Mouse (Mus musculus) heart, embryonic 10.5 days (tissue): Measurements from ENCODE around the gene Mrpl36. TPM values are rescaled to one million over a fixed set of nuclear protein-coding genes. Genes with fewer than 3 reads are reported as not detected.

Experiments used
- DNase-seq: peaks from one replicate; pipeline ENCODE4 v3.0.0-alpha.2; 2017; ENCODE audit warnings: low spot score
- H3K27ac ChIP-seq: fragments of 300-500 bp; sonication (generic); 2 replicates; pipeline ENCODE4 v1.5.1; 2016; ENCODE audit warnings: mild to moderate bottlenecking
- H3K27me3 ChIP-seq: fragments of 300-500 bp; sonication (generic); 2 replicates; pipeline ENCODE4 v1.6.1; 2016; ENCODE audit warnings: mild to moderate bottlenecking; ENCODE audit not compliant: poor library complexity, insufficient read depth, severe bottlenecking
- H3K36me3 ChIP-seq: fragments of 300-500 bp; sonication (generic); 2 replicates; pipeline ENCODE4 v1.6.1; 2016; ENCODE audit warnings: mild to moderate bottlenecking, moderate library complexity
- H3K4me1 ChIP-seq: fragments of 300-500 bp; sonication (generic); 2 replicates; pipeline ENCODE4 v1.6.1; 2016; ENCODE audit warnings: mild to moderate bottlenecking
- H3K4me3 ChIP-seq: fragments of 300-500 bp; sonication (generic); 2 replicates; pipeline ENCODE4 v1.5.1; 2016; ENCODE audit warnings: mild to moderate bottlenecking, moderate library complexity
- H3K9me3 ChIP-seq: fragments of 300-500 bp; sonication (generic); 2 replicates; pipeline ENCODE4 v1.6.1; 2016; ENCODE audit warnings: mild to moderate bottlenecking, moderate library complexity
- WGBS: fragments of 180-500 bp; shearing (Covaris S2); methylation state at CpG from one replicate; pipeline ENCODE4 v1.1.7; 2016; 5-methylcytosine and 5-hydroxymethylcytosine counted together
- polyA plus RNA-seq: library from polyadenylated mRNA; unstranded; fragments of >200 nt; fragmentation: Nextera tagmentation; extraction: Ambion mirVana; gene quantifications from 2 replicates; pipeline ENCODE4 v1.2.1, GENCODE M21; 2016

Mrpl36 gene
- polyA plus RNA-seq, 1 experiment from 2014 or later = 145 TPM

DNA sequence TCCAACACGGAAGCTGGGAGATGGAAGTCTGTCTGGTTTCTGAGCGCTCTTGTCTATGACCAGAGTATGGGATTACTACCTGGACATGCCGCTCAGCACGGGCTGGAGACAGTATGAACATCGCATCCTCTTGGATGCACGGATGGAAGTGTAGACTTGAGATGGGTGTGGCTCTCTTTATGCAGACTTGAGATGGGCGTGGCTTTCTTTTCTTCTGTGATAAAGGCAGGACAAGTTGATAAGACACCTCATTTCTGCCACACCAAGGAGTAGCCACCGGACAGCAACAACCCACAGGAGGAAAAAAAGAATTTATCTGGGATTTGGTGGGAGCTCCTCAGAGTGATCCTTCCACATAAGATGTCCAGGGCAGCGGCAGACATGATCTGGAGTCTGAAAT is 22.4 kb downstream of the Mrpl36 start:
- DNase-seq = no peak
- no peaks in the 10 kb centered on the region for H3K27me3 ChIP-seq
- H3K9me3 ChIP-seq = no peaks in the 10 kb centered on the region
- no peak overlapping the region for H3K4me3 ChIP-seq
- no peaks in the 10 kb centered on the region for H3K36me3 ChIP-seq
- no peak overlapping the region for H3K27ac ChIP-seq
- peaks cover 28% of the 10 kb centered on the region for H3K4me1 ChIP-seq
- 77% methylated on average over 9 of the region's 9 CpGs for WGBS

DNA sequence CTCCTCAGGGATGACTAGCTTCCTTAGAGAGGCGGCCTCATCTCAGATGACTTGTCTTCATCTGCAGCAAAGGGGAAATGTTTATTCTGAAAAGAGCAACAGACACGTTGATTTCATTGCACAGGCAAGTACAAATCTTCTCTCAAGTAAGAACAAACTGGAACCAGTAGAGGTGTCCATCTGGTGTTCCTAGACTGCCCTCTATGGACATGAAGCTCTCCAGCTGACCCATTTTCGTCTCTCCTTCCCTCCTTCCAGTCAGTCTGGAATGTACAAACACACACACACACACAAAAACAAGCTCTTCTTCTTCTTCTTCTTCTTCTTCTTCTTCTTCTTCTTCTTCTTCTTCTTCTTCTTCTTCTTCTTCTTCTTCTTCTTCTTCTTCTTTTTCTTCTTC is 23.6 kb downstream of the Mrpl36 start:
- WGBS = 59% methylated on average over 3 of the region's 3 CpGs
- Histone ChIP-seq H3K36me3 (no peaks in the 10 kb centered on the region), H3K27me3 (no peaks in the 10 kb centered on the region), H3K27ac (peak overlapping the region; percentile 49), H3K9me3 (no peaks in the 10 kb centered on the region), H3K4me3 (no peak overlapping the region), H3K4me1 (peaks cover 26% of the 10 kb centered on the region)
- no peak for DNase-seq

DNA sequence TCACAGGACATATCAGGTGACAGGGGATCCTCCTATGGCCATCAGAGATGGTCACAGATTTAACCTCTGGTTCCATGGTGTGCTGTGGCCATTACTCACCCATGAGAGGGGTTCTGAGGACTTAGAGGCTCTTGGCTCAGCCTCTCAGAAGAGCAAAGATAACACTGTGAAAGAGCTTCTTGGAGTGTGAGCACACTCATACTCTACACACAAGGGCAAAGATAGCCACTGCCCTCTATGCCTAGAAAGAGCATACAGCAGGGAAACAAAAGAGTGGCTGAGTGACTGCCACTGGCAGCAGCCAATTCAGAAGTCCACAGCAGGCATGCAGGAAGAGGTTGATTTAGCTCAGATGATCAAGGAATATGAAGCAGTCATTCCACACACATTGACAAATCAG is 24.2 kb downstream of the Mrpl36 start:
- Histone ChIP-seq H3K4me1 (peaks cover 21% of the 10 kb centered on the region), H3K9me3 (no peaks in the 10 kb centered on the region), H3K27me3 (no peaks in the 10 kb centered on the region), H3K4me3 (no peak overlapping the region), H3K27ac (peak overlapping the region; percentile 36; the same call in 1 of the 2 replicates), H3K36me3 (no peaks in the 10 kb centered on the region)
- no peak for DNase-seq

DNA sequence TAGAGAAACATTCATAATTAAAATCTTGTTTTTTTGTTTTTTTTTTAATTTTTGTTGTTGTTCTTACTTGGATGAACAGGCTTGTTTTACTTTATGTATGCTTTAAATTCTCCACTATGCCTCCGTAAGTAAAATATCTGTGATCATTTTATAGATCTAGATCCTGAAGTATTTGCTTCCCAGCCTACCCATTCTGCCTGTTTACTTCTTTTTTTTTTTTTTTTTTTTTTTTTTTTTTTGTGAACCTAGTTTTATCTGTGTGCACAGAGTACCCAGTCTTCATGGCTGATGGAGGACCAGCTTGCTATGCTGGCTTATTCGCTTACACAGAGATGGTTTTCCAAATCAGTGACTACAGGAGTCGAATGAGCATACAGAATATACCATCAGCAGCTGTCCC is 28.8 kb downstream of the Mrpl36 start:
- Histone ChIP-seq H3K27ac (no peak overlapping the region), H3K4me3 (no peak overlapping the region), H3K36me3 (no peaks in the 10 kb centered on the region), H3K27me3 (no peaks in the 10 kb centered on the region), H3K4me1 (peaks cover 20% of the 10 kb centered on the region), H3K9me3 (no peaks in the 10 kb centered on the region)
- 89% methylated on average over 3 of the region's 3 CpGs for WGBS
- DNase-seq = no peak

- 55% methylated on average over 4 of the region's 4 CpGs for WGBS
- Histone ChIP-seq H3K4me3 (no peak overlapping the region), H3K4me1 (0 out of 2 replicates have a peak, but pooled peaks cover 7% of the 10 kb centered on the region), H3K27ac (no peak overlapping the region), H3K9me3 (no peaks in the 10 kb centered on the region), H3K36me3 (no peaks in the 10 kb centered on the region), H3K27me3 (no peaks in the 10 kb centered on the region)
- DNase-seq = no peak
These were observed 45.1 kb downstream of the Mrpl36 start for GRCm38 (mm10) chr13:73373367-73373766.

DNA sequence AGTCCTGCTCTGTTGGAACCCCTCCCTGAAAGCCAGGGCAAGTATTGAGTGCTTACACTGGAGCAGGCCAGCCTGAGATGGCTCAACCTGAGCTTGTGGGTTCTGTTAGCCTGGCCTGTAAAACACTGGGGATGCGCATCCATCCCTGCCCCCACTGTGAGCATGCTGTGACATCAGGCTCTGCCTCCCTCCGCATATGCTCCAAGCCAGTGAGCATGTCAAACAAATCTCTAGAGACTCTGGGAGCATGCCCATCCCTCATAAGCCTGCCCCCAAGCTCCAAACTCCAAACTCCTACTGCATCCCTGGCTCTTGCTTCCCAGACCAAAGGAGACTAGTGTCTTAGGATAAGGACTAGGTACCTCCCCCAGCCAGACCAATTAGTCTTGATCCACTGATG is 46.3 kb downstream of the Mrpl36 start:
- no peaks in the 10 kb centered on the region for H3K27me3 ChIP-seq
- no peak overlapping the region for H3K4me3 ChIP-seq
- H3K9me3 ChIP-seq = no peaks in the 10 kb centered on the region
- no peaks in the 10 kb centered on the region for H3K36me3 ChIP-seq
- 0 out of 2 replicates have a peak, but pooled peaks cover 7% of the 10 kb centered on the region for H3K4me1 ChIP-seq
- 67% methylated on average over 2 of the region's 2 CpGs for WGBS
- no peak for DNase-seq
- no peak overlapping the region for H3K27ac ChIP-seq

GRCm38 (mm10) chr13:73377637-73378036 is 49.3 kb downstream of the Mrpl36 start:
- H3K27me3 ChIP-seq = no peaks in the 10 kb centered on the region
- H3K4me1 ChIP-seq = 0 out of 2 replicates have a peak, but pooled peaks cover 7% of the 10 kb centered on the region
- no peaks in the 10 kb centered on the region for H3K9me3 ChIP-seq
- DNase-seq = no peak
- no peak overlapping the region for H3K4me3 ChIP-seq
- no peaks in the 10 kb centered on the region for H3K36me3 ChIP-seq
- H3K27ac ChIP-seq = no peak overlapping the region
- 85% methylated on average over 9 of the region's 9 CpGs for WGBS

Other genes starting within 250 kb of the Mrpl36 start
- 39.4 and 78.4 TPM in 2 replicates for gene Irx4, start 68.0 kb upstream of the Mrpl36 start, polyA plus RNA-seq
- 499 and 600 TPM in 2 replicates for gene Ndufs6, start within 50 bp of the Mrpl36 start, polyA plus RNA-seq
- gene Lpcat1, start 138.7 kb downstream of the Mrpl36 start, polyA plus RNA-seq = 31.9 and 39.6 TPM in 2 replicates
- gene Slc6a3, start 208.2 kb downstream of the Mrpl36 start, polyA plus RNA-seq = 0.07 and 0.11 TPM in 2 replicates